Mouse (Mus musculus): ENCODE measurements around the gene Mars.

DNA sequence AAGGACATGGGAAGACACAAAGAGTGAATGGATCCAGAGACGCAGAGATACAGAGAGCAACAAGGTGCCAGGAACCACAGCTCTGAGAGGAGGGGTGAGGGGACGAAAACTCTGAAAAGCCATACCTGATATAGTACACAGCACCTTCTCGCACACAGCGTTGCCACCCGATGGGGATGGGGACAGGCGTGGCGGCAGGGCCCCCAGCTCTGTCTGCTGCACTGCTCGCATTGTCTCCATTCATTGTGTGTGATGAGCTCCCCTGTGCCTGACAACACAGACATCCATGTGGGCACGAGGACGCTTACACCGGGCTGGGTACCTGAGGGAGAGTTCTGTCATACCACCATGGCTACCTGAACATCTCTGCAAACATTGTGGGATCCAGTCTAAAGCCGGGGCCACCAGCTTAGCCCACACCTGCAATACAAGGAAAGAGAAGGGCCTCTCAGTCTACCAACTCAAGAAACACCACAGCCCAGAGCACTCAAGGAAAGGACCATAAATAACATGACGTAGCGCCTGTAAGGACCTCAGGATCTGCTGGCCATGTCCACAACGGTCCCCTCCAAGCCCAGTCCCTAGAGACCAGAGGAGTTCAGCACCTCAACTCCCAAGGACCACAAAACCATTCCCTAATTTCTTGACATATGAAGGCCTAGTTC, 24.2 kb downstream of the Mars start:
- no peak for TF ChIP-seq RCOR1 (IDR thresholded peaks at IDR 0.05; ENCODE audit: low read depth, low read length)
- TF ChIP-seq CTCF (IDR thresholded peaks at IDR 0.05 in 2 of 3, conservative IDR thresholded peaks at IDR 0.05 in 1 of 3; ENCODE audit: control insufficient read depth in 1 of 3, insufficient read depth in 1 of 3, low read depth in 2 of 3, low read length in 3 of 3, poor library complexity in 1 of 3, severe bottlenecking in 1 of 3) = no peak
- TF ChIP-seq GATA1 (IDR thresholded peaks at IDR 0.05; ENCODE audit: low read depth, low read length) = no peak
- no peak for TF ChIP-seq NELFE (IDR thresholded peaks at IDR 0.05; ENCODE audit: low read depth, low read length)
- no peak for TF ChIP-seq POLR2A (IDR thresholded peaks at IDR 0.05; ENCODE audit: control insufficient read depth in 1 of 2, insufficient read depth in 1 of 2, low read depth in 1 of 2, low read length in 2 of 2, poor library complexity in 1 of 2)
- no peak for TF ChIP-seq TBP (IDR thresholded peaks at IDR 0.05; ENCODE audit: low read depth, low read length)
- TF ChIP-seq MYC (IDR thresholded peaks at IDR 0.05; ENCODE audit: low read depth, low read length) = no peak
- no peak for TF ChIP-seq USF2 (IDR thresholded peaks at IDR 0.05; ENCODE audit: borderline replicate concordance in 1 of 2, insufficient read depth in 1 of 2, low read depth in 1 of 2, low read length in 2 of 2)
- no peak for TF ChIP-seq BHLHE40 (IDR thresholded peaks at IDR 0.05; ENCODE audit: borderline replicate concordance, low read depth, low read length)
- TF ChIP-seq ETS1 (IDR thresholded peaks at IDR 0.05; ENCODE audit: low read depth, low read length) = no peak
- no peak for TF ChIP-seq MAX (IDR thresholded peaks at IDR 0.05; ENCODE audit: low read length)
- TF ChIP-seq EP300 (IDR thresholded peaks at IDR 0.05; ENCODE audit: low read depth in 1 of 2, low read length in 2 of 2) = no peak
